Comparison of ENCODE assay signal across 8 mouse cellular contexts in the genomic region with DNA sequence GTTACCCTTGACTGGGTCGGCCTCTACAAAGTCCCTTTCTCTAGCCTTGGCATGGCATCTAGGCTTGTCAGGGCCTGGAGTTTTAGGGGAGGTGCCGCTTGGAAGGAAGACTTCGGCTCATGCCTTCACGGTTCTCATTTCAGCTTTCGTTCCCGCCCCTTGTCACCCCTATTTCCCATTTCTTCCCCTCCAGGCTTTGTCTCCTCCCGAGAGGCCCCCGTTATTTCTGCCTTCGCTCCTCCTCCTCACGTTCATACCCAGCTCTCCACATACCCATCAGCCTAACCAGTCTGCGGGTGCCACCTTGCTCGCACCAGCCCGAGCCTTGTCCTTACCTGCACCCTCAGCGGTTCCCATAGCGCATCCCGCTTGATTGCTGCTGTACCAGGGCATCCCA. TPM values are rescaled to one million over a fixed set of nuclear protein-coding genes. Genes with fewer than 3 reads are reported as not detected.
DNase-seq lines count a peak whose midpoint lies in the region; ATAC-seq and TF ChIP-seq lines count a peak whose summit lies in the region.

No protein-coding gene starts in this region.

- H3K9ac ChIP-seq in hindbrain, embryonic 12.5 days: peak overlapping the region; percentile 85

- H3K9me3 ChIP-seq in hindbrain, embryonic 12.5 days (replicated peaks): no peaks in the 10 kb centered on the region
- no peaks in the 10 kb centered on the region for H3K9me3 ChIP-seq in midbrain, embryonic 10.5 days (replicated peaks)

- no peak for TF ChIP-seq CTCF in left cerebral cortex, adult 2 months (IDR thresholded peaks at IDR 0.05)

- no peaks in the 10 kb centered on the region for H3K27me3 ChIP-seq in hindbrain, embryonic 12.5 days
- peaks cover 18% of the 10 kb centered on the region for H3K27me3 ChIP-seq in midbrain, embryonic 10.5 days (ENCODE audit: low read depth, poor library complexity, severe bottlenecking)

- H3K27ac ChIP-seq in left cerebral cortex, adult 2 months: peak overlapping the region; percentile 100
- H3K27ac ChIP-seq in brown adipose tissue, adult 24 weeks (replicated peaks; ENCODE audit: low read depth, low read length): peak overlapping the region; percentile 99
- H3K27ac ChIP-seq in hindbrain, embryonic 12.5 days: peak overlapping the region; percentile 96
- H3K27ac ChIP-seq in midbrain, embryonic 10.5 days (replicated peaks): peak overlapping the region; percentile 96

- no peak for DNase-seq in left cerebral cortex, adult 2 months (ENCODE audit: extremely low spot score in 1 of 2, low spot score in 2 of 2)
- DNase-seq in left cerebral cortex, postnatal 36 days (ENCODE audit: low spot score in 2 of 2): no peak
- DNase-seq in midbrain, embryonic 10.5 days (ENCODE audit: low spot score): no peak
- DNase-seq in urinary bladder, postnatal 14 days (ENCODE audit: low spot score): no peak
- no peak for DNase-seq in kidney, adult 11 months
- no peak for DNase-seq in gastrocnemius, adult 18-20 months (ENCODE audit: low spot score)

- intact Hi-C loops in left cerebral cortex, adult 2 months (cut with DNase I): loop anchor here (1.0 kb wide), 1 partner anchor 80 kb away; the partner anchor contains the start of genes Plagl2 and Pofut1
- intact Hi-C loops in left cerebral cortex, postnatal 36 days (cut with DNase I): loop anchor here (5.0 kb wide), 1 partner anchor 81 kb away; the partner anchor contains the start of genes Plagl2 and Pofut1

- WGBS in hindbrain, embryonic 12.5 days: under 1% methylated on average over 16 of the region's 16 CpGs
- 1% methylated on average over 16 of the region's 16 CpGs for WGBS in midbrain, embryonic 10.5 days

- peaks cover 3% of the 10 kb centered on the region; the same call in 1 of the 2 replicates for H3K36me3 ChIP-seq in hindbrain, embryonic 12.5 days
- H3K36me3 ChIP-seq in midbrain, embryonic 10.5 days: peaks cover 29% of the 10 kb centered on the region

- peak overlapping the region; percentile 95 for H3K4me2 ChIP-seq in hindbrain, embryonic 12.5 days (replicated peaks)

- H3K4me1 ChIP-seq in brown adipose tissue, adult 24 weeks (ENCODE audit: control insufficient read depth, insufficient read depth, insufficient read length, low read length): peaks cover 5% of the 10 kb centered on the region
- H3K4me1 ChIP-seq in hindbrain, embryonic 12.5 days: peaks cover 8% of the 10 kb centered on the region
- H3K4me1 ChIP-seq in midbrain, embryonic 10.5 days: peaks cover 21% of the 10 kb centered on the region

- H3K4me3 ChIP-seq in left cerebral cortex, adult 2 months: peak overlapping the region; percentile 99
- H3K4me3 ChIP-seq in brown adipose tissue, adult 24 weeks (ENCODE audit: insufficient read depth, low read depth, low read length): peak overlapping the region; percentile 68
- H3K4me3 ChIP-seq in hindbrain, embryonic 12.5 days: peak overlapping the region; percentile 62
- H3K4me3 ChIP-seq in midbrain, embryonic 10.5 days: peak overlapping the region; percentile 78

- ATAC-seq in hindbrain, embryonic 12.5 days (ENCODE audit: low FRiP score): peak; percentile 65

RNA-seq across cellular contexts. Expression of gene Tm9sf4, which starts 0.6 kb away (rescaled TPM):
- total RNA-seq in left cerebral cortex, adult 2 months (2021): 100 to 1,000 TPM; 112 to 118 TPM
- total RNA-seq in left cerebral cortex, postnatal 36 days (2021): 100 to 1,000 TPM; 114 to 123 TPM
- polyA plus RNA-seq in brown adipose tissue, adult 24 weeks (2012; ENCODE audit: insufficient read depth, insufficient read length, missing spikeins): 28.8 and 36.9 TPM in 2 replicates
- 83.9 and 84.7 TPM in 2 replicates for polyA plus RNA-seq in hindbrain, embryonic 12.5 days (2016; fragmentation: Nextera tagmentation; extraction: Ambion mirVana)
- 82.5 and 82.8 TPM in 2 replicates for polyA plus RNA-seq in midbrain, embryonic 10.5 days (2016; fragmentation: Nextera tagmentation; extraction: Ambion mirVana)
- total RNA-seq in gastrocnemius, adult 18-20 months (2021): 10 to 100 TPM; 27.0 to 30.3 TPM

RNA-seq across cellular contexts. Expression of gene Hck, which starts 53.4 kb away (rescaled TPM):
- total RNA-seq in left cerebral cortex, adult 2 months (2021): 1 to 10 TPM; 2.0 to 2.1 TPM
- total RNA-seq in left cerebral cortex, postnatal 36 days (2021): 1 to 10 TPM; 2.1 to 2.4 TPM
- polyA plus RNA-seq in brown adipose tissue, adult 24 weeks (2012; ENCODE audit: insufficient read depth, insufficient read length, missing spikeins): 1.1 and 1.7 TPM in 2 replicates
- polyA plus RNA-seq in hindbrain, embryonic 12.5 days (2016; fragmentation: Nextera tagmentation; extraction: Ambion mirVana): 2.9 and 3.5 TPM in 2 replicates
- polyA plus RNA-seq in midbrain, embryonic 10.5 days (2016; fragmentation: Nextera tagmentation; extraction: Ambion mirVana): 2.1 and 2.2 TPM in 2 replicates
- under 1 TPM; 0.18 to 0.28 TPM for total RNA-seq in gastrocnemius, adult 18-20 months (2021)
